Mouse (Mus musculus): ENCODE measurements around the gene Sec11a.
A peak's percentile ranks its signal among the peaks of the same experiment; 100 is the strongest.

Sec11a gene

DNA sequence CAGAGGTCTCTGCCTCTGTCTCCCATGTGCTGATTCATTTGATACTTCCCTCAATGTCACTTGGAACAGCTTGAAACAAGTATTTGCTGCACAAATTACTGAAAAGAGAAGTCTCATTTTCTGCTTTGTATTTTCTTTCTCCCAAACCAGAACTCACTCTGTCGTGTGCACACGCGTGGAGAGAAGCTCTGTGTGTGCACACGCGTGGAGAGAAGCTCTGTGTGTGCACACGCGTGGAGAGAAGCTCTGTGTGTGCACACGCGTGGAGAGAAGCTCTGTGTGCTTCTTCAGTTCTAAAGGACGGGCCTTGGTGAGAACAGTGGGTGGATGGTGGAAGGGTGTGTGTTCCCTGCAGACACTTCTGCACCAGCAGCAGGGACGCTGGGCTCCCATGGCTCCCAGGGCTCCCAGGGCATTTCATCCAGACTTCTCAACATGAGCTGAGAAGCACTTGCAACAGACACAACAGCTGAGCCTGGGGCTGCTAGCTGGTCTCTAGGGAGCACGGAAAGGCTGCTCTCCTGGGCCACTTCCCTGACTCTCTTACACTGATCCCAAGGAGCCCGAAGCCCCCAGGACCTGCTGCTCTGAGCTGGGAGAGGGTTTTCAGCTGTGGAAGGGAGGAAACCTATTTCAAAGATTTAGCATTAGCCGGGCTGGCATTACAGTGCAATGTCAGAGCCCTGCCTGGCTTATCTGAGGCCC, 52.6 kb downstream of the Sec11a start:
- no peak for DNase-seq

DNA sequence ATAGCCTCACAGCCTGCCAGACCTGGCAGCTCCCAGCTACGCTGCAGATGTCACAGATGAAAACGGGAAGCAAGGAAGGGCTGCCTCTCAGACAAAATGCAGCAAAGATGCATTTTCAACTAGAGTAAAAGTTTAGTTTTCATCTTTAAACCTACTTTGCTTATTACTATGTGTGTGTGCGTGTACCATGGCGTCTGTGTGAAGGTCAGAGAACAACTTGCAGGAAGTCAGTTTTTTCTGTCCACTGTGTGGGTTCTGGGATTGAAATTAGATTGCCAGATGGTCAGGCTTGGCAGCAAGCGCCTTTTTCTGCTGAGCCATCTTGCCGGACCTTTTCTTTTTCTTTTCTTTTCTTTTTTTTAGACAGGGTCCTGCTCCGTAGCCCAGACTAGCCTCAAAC, 53.4 kb downstream of the Sec11a start:
- DNase-seq, result no peak

GRCm38 (mm10) chr7:80893753-80894129, 53.8 kb downstream of the Sec11a start:
- DNase-seq, result no peak

GRCm38 (mm10) chr7:80893086-80893752, 54.4 kb downstream of the Sec11a start:
- no peak for DNase-seq

GRCm38 (mm10) chr7:80889841-80890241, 57.7 kb downstream of the Sec11a start:
- DNase-seq, result no peak

- DNase-seq, result peak; percentile 51
Measured at GRCm38 (mm10) chr7:80889021-80889511, 58.5 kb downstream of the Sec11a start.

- no peak for DNase-seq
Measured at GRCm38 (mm10) chr7:80888595-80888994, 59.0 kb downstream of the Sec11a start.

DNA sequence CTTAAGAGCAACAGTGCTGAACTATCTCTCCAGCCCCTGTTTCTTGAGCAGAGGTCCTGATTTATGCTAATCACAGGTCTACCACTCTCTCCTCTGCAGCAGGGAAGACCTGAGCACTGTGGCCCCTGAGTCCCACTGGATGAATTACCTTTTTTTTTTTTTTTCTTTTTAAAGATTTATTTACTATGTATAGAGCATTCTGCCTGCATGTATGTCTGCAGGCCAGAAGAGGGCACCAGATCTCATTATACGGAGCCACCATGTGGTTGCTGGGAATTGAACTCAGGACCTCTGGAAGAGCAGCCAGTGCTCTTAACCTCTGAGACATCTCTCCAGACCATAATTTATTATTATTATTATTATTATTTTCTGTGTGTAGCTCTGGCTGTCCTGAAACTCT, 61.9 kb downstream of the Sec11a start:
- DNase-seq, result no peak

GRCm38 (mm10) chr7:80882830-80883505, 64.6 kb downstream of the Sec11a start:
- DNase-seq, result peak; percentile 78

- DNase-seq, result no peak
Measured at GRCm38 (mm10) chr7:80875727-80876126, 71.9 kb downstream of the Sec11a start.

DNA sequence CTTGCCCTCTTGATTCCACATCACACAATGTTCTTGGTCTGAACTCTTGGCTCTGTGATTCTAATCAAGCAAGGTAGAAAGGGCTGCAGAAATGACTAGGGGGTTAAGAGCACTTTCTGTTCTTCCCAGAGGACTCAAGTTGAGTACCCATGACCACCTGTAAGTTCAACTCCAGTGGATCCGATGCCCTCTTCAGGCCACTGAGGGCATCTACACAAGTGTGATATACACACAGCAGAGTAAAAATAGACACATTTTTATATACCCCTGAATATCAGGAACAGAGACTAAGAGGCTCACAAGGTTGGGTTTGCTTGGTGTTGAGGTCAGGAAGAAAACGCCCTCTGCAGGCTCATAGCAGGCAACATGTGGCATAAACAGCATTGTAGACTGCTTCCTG, 73.9 kb downstream of the Sec11a start:
- DNase-seq, result no peak

DNA sequence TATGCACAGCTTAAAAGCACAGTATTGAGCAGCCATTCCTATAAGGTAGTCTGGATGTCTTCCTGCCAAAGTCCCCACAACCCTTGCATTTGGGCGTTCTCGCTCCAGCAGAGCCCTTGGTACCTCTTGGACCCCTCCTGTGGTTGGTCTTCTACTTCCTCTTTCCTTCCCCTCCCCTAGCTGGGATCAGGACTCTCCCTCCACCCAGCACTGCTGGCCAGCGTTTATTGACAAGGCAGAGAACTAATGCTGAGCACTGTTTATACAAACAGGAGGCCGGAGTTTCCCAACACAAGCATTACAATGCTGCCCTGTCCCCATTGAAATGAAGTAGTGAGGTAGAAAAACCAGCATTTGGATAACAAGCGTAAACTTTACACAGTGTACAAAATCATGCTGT, 74.5 kb downstream of the Sec11a start:
- DNase-seq, result no peak

DNA sequence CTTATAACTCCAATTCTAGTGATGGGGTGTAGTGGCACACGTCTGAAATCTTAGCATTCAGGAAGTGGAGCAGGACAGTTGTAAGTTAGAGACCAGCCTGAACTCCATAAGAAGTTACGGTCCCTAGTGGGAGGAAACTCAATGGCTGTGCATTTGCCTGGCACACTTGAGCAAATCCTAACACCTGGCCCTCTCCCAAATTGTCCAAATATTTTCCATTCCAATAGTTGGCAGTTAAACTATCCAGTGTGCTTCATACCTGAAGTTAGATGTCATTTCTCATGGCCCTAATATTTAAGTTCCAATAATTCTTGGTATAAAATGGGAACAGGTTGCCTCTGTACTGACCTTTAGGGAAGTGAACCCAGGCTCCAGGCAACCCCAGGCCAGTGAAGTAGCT, 78.9 kb downstream of the Sec11a start:
- DNase-seq, result no peak

DNA sequence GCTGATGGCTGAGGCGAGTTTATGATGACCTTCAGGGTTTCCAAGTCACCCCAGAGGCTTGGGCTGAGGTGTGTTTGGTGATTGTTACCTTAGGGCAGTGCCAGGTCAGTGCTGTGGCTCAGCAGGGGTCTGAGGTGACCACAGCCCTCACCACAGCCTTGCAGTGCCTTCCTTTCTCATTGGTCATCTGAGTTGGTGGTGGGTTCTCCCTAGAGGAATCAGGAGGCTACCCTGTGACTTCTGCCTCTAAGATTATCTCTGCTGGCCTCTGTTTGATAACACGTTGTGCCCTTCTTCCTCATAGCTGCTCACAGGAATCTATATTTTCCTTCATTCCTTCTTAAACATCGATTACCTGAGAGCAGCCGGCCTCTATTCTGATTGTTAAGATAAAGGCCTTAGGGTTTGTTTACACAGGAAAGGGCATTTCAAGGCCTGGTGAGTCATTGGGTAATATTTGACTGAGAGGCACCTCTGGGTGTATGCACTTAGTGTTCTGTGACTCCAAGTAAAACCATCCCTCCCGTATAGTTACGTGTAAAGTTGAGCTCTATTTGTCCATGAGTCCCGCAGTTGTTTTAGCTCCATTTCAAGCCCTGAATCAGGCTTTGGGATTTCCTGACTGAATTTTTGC, 80.9 kb downstream of the Sec11a start:
- DNase-seq, result no peak

DNA sequence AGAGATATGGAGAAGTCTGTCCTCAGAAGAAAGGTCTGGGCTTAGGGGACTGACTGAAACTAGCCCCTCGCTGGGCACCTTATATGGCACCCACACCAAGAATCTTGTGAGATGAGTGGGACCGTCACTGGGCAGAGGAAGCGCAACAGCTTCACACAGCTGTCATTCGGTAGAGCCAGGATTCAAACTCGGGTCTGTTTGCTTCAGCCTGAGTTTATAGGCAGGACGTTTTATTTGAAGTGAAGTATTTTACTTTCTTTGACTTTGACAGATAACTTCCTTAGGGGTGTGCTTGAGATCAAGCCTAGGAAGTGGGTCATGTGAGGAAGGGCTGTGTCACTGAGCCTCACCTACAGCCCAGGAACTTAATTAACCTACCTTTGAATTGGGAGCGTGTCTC, 82.1 kb downstream of the Sec11a start:
- no peak for DNase-seq

DNA sequence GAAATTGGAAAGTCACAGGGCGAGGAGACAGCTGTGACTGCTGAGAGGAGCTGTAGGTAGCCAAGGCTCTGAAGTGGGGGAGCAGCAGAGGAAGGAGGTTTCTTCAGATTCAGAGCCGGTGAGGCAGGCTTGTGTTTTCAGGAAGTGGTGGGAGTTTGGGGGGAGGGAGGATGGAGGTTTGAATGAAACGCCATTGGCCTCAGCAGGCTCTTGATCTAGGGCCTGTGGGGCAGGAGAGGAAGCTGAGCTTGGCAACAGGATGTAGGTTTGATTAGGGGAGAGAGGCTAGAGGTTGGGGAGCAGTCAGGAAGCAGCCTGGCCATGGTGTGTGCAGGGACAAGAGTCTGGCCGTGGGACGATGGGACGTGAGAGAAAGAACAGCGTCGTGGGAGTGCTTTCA, 82.7 kb downstream of the Sec11a start:
- no peak for DNase-seq

DNA sequence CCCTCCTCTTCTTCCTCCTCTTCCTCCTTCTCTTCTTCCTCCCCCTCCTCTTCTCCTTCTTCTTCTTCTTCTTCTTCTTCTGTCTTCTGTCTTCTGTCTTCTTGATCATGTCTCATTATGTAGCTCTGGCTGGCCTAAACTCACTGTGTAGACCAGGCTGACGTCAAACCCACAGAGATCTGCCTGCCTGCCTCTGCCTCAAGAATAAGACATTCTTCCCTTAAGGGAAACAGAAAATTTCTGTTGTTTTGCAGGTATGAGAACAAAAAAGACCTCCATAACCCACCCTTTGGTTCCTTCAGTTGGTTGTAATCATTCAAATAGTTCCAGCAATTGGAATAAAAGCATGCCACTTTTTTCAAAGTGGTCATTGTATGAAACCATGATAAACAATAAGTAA, 83.4 kb downstream of the Sec11a start:
- no peak for DNase-seq

- DNase-seq, result no peak
Measured at GRCm38 (mm10) chr7:80863520-80863919, 84.1 kb downstream of the Sec11a start.

DNA sequence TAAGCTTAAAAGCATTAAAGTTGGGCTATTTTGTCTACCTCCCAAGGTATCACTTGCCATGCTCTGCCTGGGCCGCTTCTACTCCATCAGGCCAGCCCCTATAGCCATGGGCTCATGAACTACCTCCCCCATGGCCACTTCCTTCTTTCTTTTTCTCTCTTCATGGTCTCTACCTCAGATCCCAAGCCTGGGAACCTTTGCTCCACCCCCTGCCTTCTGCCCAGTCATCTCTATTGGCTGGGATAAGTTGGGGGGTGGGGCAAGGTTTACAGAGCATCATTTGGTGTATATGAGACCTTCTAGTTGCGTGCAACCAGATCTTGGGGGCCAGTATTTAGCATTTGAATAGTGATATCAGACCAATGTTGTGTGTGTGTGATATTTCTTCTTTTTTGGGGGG, 85.1 kb downstream of the Sec11a start:
- no peak for DNase-seq

DNA sequence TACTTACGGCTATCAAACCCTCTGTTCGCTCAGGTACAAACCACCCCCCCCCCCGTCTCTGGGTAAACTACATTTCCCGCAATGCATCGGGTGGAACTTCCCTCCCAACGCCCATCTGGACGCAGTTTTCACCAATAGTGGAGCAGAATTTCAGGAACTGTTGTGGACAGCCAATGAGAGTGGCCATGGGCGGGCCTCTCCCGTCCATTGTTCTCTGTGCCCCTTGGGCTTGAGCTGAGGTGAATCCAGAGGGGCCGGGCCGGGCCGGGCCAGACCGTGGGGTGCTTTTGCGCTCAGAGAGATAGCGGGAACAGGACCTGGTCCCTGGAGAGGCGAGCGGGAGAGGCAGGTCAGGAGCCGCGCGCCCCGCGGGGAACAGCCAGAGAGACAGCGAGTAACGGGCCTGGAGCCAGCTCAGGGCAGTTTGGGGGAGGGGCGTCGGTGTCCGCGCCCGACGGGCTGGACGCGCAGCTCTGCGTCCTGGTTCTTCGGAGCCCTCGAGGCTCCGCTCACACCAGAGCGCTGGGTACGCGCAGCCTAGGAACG, 86.8 kb downstream of the Sec11a start, which contains the start of gene Zscan2:
Gene Zscan2 (plus strand): TSS at position 192 of the 546 bp plus-strand sequence.
- peak; percentile 93 for DNase-seq

GRCm38 (mm10) chr7:80860227-80860626, 87.4 kb downstream of the Sec11a start:
- no peak for DNase-seq

DNA sequence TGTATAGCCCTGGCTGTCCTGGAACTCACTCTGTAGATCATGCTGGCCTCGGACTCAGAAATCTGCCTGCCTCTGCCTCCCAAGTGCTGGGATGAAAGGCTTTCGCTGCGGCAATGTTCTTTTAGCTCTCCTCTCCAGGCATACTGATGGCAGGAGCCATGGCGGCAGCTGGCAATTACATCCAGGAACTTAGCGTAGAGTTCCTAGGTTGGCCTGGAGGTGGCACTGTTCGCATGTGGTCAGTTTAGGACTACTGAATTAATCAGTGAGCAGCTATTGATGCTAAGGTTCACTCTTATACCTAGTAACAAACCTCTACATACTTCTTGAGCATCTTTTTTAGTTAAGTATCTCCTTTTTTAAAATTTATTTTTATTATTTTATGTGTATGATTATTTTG, 90.4 kb downstream of the Sec11a start:
- peak; percentile 71 for DNase-seq

DNA sequence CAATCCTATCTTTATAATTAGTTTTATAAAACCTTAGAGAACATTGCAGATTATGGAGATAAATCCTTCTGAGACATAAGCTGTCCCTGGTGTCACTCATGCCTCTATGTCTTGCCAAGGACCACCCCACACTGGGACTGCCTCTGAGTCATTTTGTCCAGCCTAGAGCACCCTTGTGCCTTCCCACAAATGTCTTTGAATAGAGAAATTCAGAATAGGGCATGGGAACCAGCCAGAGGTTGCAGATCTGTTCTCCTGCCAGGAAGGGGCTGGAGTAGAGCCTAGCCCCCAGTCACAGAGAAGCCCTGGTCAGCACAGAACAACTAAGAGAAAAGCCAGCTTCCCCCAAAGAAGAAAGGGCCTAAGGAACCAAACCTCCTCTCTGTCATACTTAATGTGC, 92.3 kb downstream of the Sec11a start:
- DNase-seq, result no peak

All from right cerebral cortex, adult 18-20 months (tissue).